Mouse (Mus musculus) frontal cortex, adult 2 months (tissue): ENCODE measurements around the gene Sumo3. TPM values are rescaled to one million over a fixed set of nuclear protein-coding genes. Genes with fewer than 3 reads are reported as not detected.

Experiments
- DNase-seq, 2 experiments: peaks; one replicate each; pipeline ENCODE4 v3.0.0; 2022; ENCODE audit warnings: low spot score in 1 of 2; ENCODE audit errors: extremely low spot score in 1 of 2
- polyA plus RNA-seq: library from polyadenylated mRNA; depleted of rRNA; stranded (reverse); fragments of >200 nt; gene quantifications from 2 replicates; pipeline ENCODE4 v1.2.3, GENCODE M21; 2012

Gene Sumo3
- polyA plus RNA-seq, 1 experiment = 364 TPM

DNA sequence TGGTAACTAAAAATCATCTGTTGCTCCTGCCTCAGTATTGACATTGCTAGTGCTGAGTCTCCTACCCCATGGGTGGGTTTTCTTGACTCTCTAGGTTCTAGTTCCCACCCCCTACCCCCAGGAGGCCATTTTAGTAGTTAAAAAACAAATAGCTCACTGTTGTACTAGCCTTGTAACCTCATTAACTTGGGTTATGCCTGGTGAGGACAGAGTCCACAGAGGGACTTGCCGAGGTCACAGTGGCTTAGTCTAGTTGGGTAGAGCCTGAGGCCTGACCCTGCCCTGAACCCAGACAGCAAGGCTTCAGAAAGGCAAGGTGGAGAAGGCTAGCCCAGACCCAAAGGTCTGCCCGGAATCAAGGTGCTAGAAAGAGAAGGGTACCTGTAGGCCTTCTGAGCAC lies 17.9 kb upstream of the Sumo3 start:
- DNase-seq = no peak

GRCm38 (mm10) chr10:77589117-77589516 lies 16.8 kb upstream of the Sumo3 start:
- no peak for DNase-seq

- no peak for DNase-seq
Observed at GRCm38 (mm10) chr10:77589749-77590148, 16.1 kb upstream of the Sumo3 start.

- DNase-seq = peak in 1 of 2 experiments; percentile 60
Observed at GRCm38 (mm10) chr10:77590812-77591211, 15.1 kb upstream of the Sumo3 start.

GRCm38 (mm10) chr10:77591546-77591945 lies 14.4 kb upstream of the Sumo3 start:
- DNase-seq = peak; percentile 86 to 89

DNA sequence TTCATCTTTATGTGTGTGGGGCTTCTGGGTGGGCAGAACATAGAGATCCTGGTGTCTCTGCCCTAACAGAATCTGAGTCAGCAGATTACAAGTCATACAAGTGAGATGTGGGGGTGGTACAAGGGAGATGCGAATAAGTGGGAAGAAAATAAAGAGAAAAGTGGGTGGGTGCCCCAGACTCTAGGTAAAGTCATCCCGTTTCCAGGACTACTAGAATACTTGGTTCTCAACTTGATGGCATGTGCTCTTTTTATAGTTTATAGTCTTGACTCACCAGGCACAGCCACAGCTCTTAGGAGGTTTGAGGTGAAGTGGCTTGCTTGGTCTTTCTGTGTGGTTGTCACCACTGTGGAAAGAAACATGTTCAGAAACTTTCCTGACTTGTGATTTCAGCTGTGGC lies 9.8 kb upstream of the Sumo3 start:
- DNase-seq = peak in 1 of 2 experiments; percentile 64

DNA sequence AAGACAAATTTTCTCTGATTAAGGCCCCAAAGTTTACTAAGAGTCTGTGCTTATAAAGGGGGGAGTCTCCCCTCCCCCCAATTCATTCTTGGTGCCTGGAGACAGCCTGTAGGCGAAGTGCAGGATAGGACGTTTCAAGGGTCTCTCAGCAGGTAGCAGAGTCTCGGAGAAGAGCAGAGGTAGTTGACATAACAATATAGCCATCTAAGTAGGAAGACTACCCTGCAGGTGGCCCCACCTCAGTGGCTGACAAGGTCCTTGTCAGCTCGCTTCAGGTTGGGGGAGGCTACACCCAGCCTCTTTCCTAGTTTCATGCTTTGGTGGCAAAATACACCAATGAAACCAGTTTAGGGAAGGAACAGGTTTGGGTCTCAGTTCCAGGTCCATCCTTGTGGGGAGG lies 2.9 kb upstream of the Sumo3 start:
- no peak for DNase-seq

DNA sequence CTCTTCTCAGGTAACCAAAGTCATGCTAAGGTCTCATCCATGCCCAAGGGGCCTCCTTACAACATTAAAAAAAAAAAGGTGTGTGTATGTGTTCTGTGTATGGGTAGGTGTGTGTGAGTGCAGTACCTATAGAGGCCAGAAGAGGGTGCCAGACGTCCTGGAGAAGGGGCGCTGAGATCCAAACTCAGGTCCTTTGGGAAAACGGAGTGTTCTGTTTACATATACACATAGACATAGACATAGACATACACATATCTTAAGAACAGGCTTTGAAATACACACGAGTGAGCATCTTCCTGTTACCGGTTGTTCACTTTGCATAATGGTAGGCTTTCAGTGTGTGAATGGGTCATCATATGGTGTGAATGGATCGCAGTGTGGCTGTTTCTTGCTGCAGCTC lies 1.8 kb upstream of the Sumo3 start:
- DNase-seq = no peak

- DNase-seq = no peak
Observed at GRCm38 (mm10) chr10:77604958-77605357, 939 bp upstream of the Sumo3 start.

- DNase-seq = no peak
Observed at GRCm38 (mm10) chr10:77605368-77605767, 529 bp upstream of the Sumo3 start.

GRCm38 (mm10) chr10:77606855-77607254 lies 958 bp downstream of the Sumo3 start:
- DNase-seq = no peak

GRCm38 (mm10) chr10:77607441-77607840 lies 1.5 kb downstream of the Sumo3 start:
- DNase-seq = no peak

- DNase-seq = no peak
Observed at GRCm38 (mm10) chr10:77608589-77608988, 2.7 kb downstream of the Sumo3 start.

DNA sequence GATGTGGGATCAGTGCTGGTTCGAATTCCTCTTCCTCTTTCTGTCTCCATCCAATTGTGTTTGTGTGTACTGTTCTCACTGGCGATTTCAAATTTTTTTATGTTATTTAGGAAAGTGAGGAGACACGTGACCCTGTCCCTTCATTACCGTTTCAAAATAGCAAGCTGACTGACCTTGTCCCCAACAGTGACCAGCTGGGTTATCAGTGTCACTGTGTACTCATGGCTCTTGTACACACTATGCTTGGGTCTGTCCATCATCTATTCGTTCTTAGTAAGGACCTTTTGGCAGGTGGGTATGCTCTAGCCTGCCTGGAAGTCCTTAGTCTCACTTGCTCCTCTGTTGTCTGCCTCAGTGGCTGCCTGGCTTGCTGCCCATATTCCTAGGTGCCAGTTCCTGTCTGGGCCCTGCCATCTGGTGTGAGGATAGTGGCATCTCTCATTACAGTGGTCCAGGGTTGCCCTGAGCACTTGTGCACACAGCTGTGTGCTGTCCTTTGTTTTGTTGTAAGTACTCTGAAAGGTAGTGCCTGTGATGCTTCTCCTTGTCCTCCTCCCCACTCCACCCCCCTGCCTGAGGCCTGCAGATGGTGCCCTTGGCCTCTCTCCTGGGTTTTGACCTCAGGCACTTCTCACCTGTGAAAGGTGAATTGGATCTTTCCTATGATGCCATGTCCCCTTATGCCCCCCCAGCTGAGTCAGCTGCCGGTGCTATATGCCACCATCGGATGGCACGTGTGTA lies 4.5 kb downstream of the Sumo3 start:
- no peak for DNase-seq

DNA sequence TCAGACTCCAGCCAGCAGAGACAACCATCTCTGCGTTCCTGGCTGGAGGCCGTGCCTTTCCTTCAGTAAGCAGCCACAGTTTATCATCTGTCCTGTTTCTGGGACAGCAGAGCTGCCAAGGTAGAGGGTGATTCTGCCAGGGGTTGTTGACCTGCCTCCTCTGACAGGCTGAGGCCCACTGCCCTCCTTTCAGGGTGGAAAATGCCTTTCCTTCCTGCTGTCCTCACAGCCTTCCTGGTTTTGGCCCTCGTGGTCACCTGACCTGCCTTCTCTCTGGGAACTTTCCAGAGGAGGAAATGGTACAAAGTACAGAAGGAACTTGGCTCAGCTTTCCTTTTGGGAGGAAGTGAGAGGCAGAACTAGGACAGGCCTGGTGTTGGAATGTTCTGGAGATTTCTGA lies 7.5 kb downstream of the Sumo3 start:
- DNase-seq = no peak

DNA sequence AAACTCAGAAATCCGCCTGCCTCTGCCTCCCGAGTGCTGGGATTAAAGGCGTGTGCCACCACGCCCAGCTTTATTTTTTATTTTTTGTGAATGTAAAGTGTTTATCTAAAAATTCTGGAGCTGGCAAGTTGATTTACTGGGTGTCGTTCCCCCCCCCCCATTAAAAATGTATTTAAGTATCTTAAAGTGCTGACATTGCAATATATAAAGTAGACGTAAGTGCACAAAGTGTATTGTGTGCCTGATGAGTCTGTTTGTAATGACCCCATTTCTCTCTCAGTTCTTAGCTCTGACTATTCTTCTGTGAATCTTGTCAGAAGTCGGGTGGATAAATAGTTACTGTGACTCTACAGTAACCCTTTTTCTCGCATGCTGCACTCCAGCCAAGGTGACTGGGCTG lies 9.8 kb downstream of the Sumo3 start:
- no peak for DNase-seq

- no peak for DNase-seq
Observed at GRCm38 (mm10) chr10:77616166-77616565, 10.3 kb downstream of the Sumo3 start.

DNA sequence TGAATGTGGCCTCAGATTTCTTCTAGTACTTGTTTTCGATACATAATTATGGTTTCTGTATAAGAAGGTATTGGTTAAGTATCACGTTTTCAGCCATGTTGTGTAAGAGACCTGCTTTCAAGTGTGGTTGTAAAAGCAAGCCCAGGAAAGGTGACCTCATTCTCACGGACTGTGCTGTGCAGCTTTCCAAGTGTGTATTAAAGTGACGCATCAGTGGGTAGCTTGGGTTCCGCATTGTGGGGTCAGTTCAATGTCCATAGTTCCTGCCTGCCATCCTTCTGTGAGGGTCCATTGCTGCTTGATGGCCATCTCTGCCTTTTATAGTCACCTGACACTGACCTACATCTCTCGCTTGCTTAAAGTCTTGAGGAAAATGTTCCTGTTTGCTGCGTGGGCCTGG lies 11.0 kb downstream of the Sumo3 start:
- no peak for DNase-seq

DNA sequence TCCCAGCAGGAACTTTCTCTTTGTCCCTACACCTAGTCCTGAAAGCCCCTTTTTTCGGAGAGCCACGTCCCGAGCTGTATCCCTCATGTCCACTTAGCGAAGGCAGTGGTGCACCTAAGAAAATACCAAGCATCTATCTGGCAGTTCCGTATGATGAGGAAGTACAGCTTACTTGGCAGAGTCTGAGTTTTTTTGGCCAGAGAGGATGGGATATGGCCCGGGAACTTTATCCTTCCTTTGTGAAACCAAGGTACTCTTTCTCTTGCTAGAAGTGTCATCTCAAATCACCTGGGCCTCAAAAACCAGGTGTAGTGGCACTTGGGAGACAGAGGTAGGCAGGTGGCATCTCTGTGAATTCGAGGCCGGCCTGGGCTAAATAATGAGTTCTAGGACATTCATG lies 15.6 kb downstream of the Sumo3 start:
- no peak for DNase-seq

- peak; percentile 66 to 91 for DNase-seq
Observed at GRCm38 (mm10) chr10:77622055-77622988, 16.4 kb downstream of the Sumo3 start, which contains the start of gene Ube2g2. TSS of gene Ube2g2 (plus strand) at chr10:77622275.

GRCm38 (mm10) chr10:77623069-77623492 lies 17.2 kb downstream of the Sumo3 start:
- no peak for DNase-seq
